ENCODE assay signal across 15 mouse cellular contexts in genomic region chr19:37498438-37498837, GRCm38 (mm10).
"Had no signal": no experiment of that assay in that cellular context is flagged by ENCODE, and none has a peak within 500 bp of the region (broad histone marks: within the 10 kb centered on the region; RNA-seq: fewer than 3 reads in every experiment).

No protein-coding gene starts in this region.

- H3K9ac ChIP-seq: neural tube, embryonic 15.5 days; stomach, embryonic 15.5 days had no signal

- H3K27ac ChIP-seq: neural tube, embryonic 15.5 days; stomach, embryonic 15.5 days; stomach, postnatal 0 days had no signal

- H3K4me2 ChIP-seq: neural tube, embryonic 15.5 days; stomach, embryonic 15.5 days had no signal

- H3K4me3 ChIP-seq: neural tube, embryonic 15.5 days; stomach, embryonic 15.5 days had no signal

- H3K36me3 ChIP-seq: neural tube, embryonic 15.5 days; stomach, embryonic 15.5 days had no signal

- H3K27me3 ChIP-seq: neural tube, embryonic 15.5 days; stomach, embryonic 15.5 days had no signal

- DNase-seq: retina, postnatal 1 day; right cerebral cortex, adult 18-20 months; right cerebral cortex, postnatal 14 days; right cerebral cortex, postnatal 25 days; right cerebral cortex, postnatal 4 days; spleen, adult 18-20 months; thymus, adult 18-20 months; thymus, adult 2 months; thymus, postnatal 14 days; thymus, postnatal 25 days; thymus, postnatal 36 days; thymus, postnatal 4 days had no signal

- H3K4me1 ChIP-seq: neural tube, embryonic 15.5 days; stomach, embryonic 15.5 days had no signal

- H3K9me3 ChIP-seq: neural tube, embryonic 15.5 days; stomach, embryonic 15.5 days had no signal
